Mouse (Mus musculus): ENCODE measurements around the gene Cct4. TPM values are rescaled to one million over a fixed set of nuclear protein-coding genes. Genes with fewer than 3 reads are reported as not detected.
A peak's percentile ranks its signal among the peaks of the same experiment; 100 is the strongest.

The Cct4 gene
- 84.3 and 86.6 TPM in 2 replicates for polyA plus RNA-seq (2015; fragmentation: Nextera tagmentation; extraction: Ambion mirVana)

DNA sequence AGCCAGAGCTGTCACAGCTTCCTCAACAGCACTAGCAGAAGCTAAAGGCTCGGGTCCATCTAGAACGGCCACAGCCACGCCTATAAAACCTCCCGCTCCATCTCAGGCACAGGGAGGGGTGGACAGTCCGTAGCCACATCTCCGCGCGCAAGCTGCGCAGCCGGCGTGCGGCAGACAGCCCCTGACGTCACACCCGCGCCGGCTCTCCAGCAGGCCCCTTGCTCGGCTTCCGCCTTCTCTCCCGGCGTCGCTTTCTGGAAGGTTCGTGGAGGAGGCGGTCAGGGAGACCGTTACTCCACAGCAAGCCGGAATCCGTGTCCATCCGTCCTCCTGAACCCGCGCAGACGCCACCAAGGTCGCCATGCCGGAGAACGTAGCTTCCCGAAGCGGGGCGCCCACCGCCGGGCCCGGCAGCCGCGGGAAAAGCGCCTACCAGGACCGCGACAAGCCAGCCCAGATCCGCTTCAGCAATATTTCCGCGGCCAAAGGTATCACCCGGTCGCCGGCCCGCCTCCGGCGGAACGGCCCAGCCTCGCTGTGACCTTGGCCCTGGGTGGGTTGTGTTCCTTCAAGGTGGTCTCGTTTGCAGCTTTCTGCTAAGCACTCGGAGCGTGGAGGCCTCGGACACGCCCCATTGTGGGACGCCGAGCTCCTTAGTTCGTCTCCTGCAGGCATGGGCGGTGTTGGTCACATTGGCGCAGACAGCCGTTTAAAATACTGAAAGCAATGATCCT, at the start of gene Cct4:
Cct4 (plus strand) TSS at position 127 of the 734 bp plus-strand sequence.
- ATAC-seq (peak; percentile 99), DNase-seq (peak; percentile 95)
- H3K36me3 ChIP-seq (replicated peaks; ENCODE audit: insufficient read depth, low read length) = peaks cover 18% of the 10 kb centered on the region
- H3K4me3 ChIP-seq (ENCODE audit: low read depth, low read length) = peak within 1 kb of the TSS; percentile 66
- no peaks in the 10 kb centered on the region for H3K9me3 ChIP-seq (ENCODE audit: low read length)
- H3K9ac ChIP-seq (replicated peaks) = peak within 1 kb of the TSS; percentile 72
- peak within 1 kb of the TSS; percentile 85 for H3K27ac ChIP-seq (ENCODE audit: low read depth)
- H3K27me3 ChIP-seq (ENCODE audit: insufficient read depth, low read length) = no peaks in the 10 kb centered on the region
- TF ChIP-seq EP300 (IDR thresholded peaks at IDR 0.05; ENCODE audit: low read depth) = no peak
- no peak for TF ChIP-seq CTCF (IDR thresholded peaks at IDR 0.05; ENCODE audit: low read depth)
- H3K4me2 ChIP-seq (ENCODE audit: low read depth, low read length) = peak within 1 kb of the TSS; percentile 85
- peaks cover 13% of the 10 kb centered on the region for H3K4me1 ChIP-seq (ENCODE audit: insufficient read depth)
- WGBS (ENCODE audit: insufficient replicate concordance) = under 1% methylated on average over 64 of the region's 66 CpGs

DNA sequence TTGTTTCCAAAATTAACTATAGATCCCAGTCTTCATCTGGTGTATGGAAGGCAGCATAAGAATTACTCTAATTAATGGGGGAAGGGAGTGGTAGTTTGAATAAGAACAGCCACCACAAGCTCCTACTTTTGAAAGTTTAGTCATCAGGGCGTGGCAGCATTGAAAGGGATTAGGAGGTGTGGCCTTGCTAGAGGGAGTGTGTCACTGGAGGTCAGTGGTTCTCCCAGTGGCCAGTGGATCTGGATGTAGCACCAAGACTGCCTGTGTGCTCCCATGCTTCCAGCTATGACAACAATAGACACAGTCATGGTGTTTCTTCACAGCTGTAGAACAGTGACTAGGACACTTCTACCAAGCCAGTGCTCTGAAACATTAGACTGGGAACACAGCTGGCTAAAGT, 41.2 kb upstream of the Cct4 start:
- TF ChIP-seq CTCF (IDR thresholded peaks at IDR 0.05; ENCODE audit: low read depth) (no peak), EP300 (IDR thresholded peaks at IDR 0.05; ENCODE audit: low read depth) (no peak)
- no peaks in the 10 kb centered on the region for H3K36me3 ChIP-seq (replicated peaks; ENCODE audit: insufficient read depth, low read length)
- no peak overlapping the region for H3K27ac ChIP-seq (ENCODE audit: low read depth)
- H3K4me2 ChIP-seq (ENCODE audit: low read depth, low read length) = no peak overlapping the region
- H3K4me1 ChIP-seq (ENCODE audit: insufficient read depth) = 0 out of 2 replicates have a peak, but pooled peaks cover 4% of the 10 kb centered on the region
- no peak for DNase-seq
- H3K9ac ChIP-seq (replicated peaks) = no peak overlapping the region
- 81% methylated on average over 1 of the region's 1 CpGs for WGBS (ENCODE audit: insufficient replicate concordance)
- no peaks in the 10 kb centered on the region for H3K27me3 ChIP-seq (ENCODE audit: insufficient read depth, low read length)
- no peak for ATAC-seq
- H3K4me3 ChIP-seq (ENCODE audit: low read depth, low read length) = no peak overlapping the region
- no peaks in the 10 kb centered on the region for H3K9me3 ChIP-seq (ENCODE audit: low read length)

DNA sequence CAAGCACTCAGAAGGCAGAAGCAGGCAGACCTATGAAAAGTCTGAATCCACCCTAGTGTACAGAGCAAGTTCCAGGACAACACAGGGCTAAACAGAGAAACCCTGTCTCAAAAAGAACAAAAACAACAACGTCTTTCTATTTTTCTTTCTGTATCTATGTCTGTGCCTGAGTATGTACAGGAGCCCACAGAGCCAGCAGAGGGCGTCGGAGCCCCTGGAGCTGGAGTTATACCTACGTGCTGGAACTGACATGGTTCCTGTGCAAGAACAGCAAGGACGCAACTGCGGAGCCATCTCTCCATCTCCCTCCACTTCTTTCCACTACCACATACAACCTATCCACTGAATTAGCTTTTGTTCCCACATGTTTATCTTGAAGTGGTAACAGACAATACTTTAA, 40.2 kb upstream of the Cct4 start:
- H3K4me2 ChIP-seq (ENCODE audit: low read depth, low read length) = no peak overlapping the region
- 0 out of 2 replicates have a peak, but pooled peaks cover 4% of the 10 kb centered on the region for H3K4me1 ChIP-seq (ENCODE audit: insufficient read depth)
- no peak for ATAC-seq
- no peaks in the 10 kb centered on the region for H3K9me3 ChIP-seq (ENCODE audit: low read length)
- DNase-seq = peak; percentile 23
- no peaks in the 10 kb centered on the region for H3K36me3 ChIP-seq (replicated peaks; ENCODE audit: insufficient read depth, low read length)
- no peak overlapping the region for H3K9ac ChIP-seq (replicated peaks)
- H3K4me3 ChIP-seq (ENCODE audit: low read depth, low read length) = no peak overlapping the region
- WGBS (ENCODE audit: insufficient replicate concordance) = 84% methylated on average over 6 of the region's 6 CpGs
- no peak overlapping the region for H3K27ac ChIP-seq (ENCODE audit: low read depth)
- no peaks in the 10 kb centered on the region for H3K27me3 ChIP-seq (ENCODE audit: insufficient read depth, low read length)
- TF ChIP-seq CTCF (IDR thresholded peaks at IDR 0.05; ENCODE audit: low read depth) (peak; percentile 39), EP300 (IDR thresholded peaks at IDR 0.05; ENCODE audit: low read depth) (no peak)

DNA sequence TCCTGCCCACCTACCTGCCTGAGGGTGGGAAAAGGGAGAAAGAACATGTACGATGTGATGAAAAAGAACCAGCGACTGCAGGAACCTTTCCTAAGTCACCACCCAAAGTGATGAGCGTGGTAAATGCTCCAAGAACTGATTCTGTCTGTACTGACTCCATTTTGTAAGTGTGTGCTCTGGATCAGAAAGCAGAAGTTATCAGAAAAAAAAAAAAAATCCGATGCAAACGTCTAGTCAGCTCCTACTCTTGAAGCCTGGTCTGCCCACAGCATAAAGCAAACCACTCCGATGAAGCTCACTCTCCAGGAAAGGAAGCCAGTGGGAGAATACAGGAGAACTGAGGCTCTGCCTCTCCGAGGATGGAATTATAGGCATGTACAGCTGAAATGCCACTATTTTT, 37.7 kb upstream of the Cct4 start:
- H3K27ac ChIP-seq (ENCODE audit: low read depth) = no peak overlapping the region
- no peak overlapping the region for H3K4me2 ChIP-seq (ENCODE audit: low read depth, low read length)
- WGBS (ENCODE audit: insufficient replicate concordance) = 64% methylated on average over 7 of the region's 7 CpGs
- no peak for TF ChIP-seq EP300 (IDR thresholded peaks at IDR 0.05; ENCODE audit: low read depth)
- TF ChIP-seq CTCF (IDR thresholded peaks at IDR 0.05; ENCODE audit: low read depth) = no peak
- no peak overlapping the region for H3K9ac ChIP-seq (replicated peaks)
- DNase-seq (no peak), ATAC-seq (no peak)
- H3K36me3 ChIP-seq (replicated peaks; ENCODE audit: insufficient read depth, low read length) = 0 out of 2 replicates have a peak, but pooled peaks cover 2% of the 10 kb centered on the region
- 0 out of 2 replicates have a peak, but pooled peaks cover 4% of the 10 kb centered on the region for H3K4me1 ChIP-seq (ENCODE audit: insufficient read depth)
- H3K4me3 ChIP-seq (ENCODE audit: low read depth, low read length) = no peak overlapping the region
- no peaks in the 10 kb centered on the region for H3K9me3 ChIP-seq (ENCODE audit: low read length)
- H3K27me3 ChIP-seq (ENCODE audit: insufficient read depth, low read length) = no peaks in the 10 kb centered on the region

DNA sequence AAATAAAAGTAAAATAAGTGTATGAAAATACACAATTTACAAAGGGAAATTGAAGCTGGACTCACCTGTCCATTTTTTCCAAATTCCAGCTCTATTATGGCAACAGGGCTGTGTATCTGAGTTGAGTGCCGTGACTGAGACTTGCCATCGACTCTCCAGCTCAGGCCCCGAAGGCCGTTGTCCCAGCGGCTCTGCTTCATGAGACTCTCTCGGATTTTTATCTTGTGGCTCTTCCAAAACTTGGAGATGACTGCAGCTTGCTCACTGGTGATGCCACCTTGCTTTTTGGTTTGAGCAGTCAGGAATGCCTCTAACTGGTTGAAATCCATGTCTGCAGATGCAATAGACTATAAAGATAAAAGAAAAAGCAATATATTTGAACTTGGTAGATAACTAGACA, 34.0 kb upstream of the Cct4 start:
- Histone ChIP-seq H3K9me3 (ENCODE audit: low read length) (no peaks in the 10 kb centered on the region), H3K4me2 (ENCODE audit: low read depth, low read length) (no peak overlapping the region), H3K36me3 (replicated peaks; ENCODE audit: insufficient read depth, low read length) (0 out of 2 replicates have a peak, but pooled peaks cover 2% of the 10 kb centered on the region), H3K4me3 (ENCODE audit: low read depth, low read length) (no peak overlapping the region), H3K4me1 (ENCODE audit: insufficient read depth) (no peaks in the 10 kb centered on the region), H3K27me3 (ENCODE audit: insufficient read depth, low read length) (no peaks in the 10 kb centered on the region), H3K27ac (ENCODE audit: low read depth) (no peak overlapping the region), H3K9ac (replicated peaks) (no peak overlapping the region)
- ATAC-seq (no peak), DNase-seq (no peak)
- TF ChIP-seq CTCF (IDR thresholded peaks at IDR 0.05; ENCODE audit: low read depth) = no peak
- no peak for TF ChIP-seq EP300 (IDR thresholded peaks at IDR 0.05; ENCODE audit: low read depth)
- WGBS (ENCODE audit: insufficient replicate concordance) = 91% methylated on average over 6 of the region's 6 CpGs

DNA sequence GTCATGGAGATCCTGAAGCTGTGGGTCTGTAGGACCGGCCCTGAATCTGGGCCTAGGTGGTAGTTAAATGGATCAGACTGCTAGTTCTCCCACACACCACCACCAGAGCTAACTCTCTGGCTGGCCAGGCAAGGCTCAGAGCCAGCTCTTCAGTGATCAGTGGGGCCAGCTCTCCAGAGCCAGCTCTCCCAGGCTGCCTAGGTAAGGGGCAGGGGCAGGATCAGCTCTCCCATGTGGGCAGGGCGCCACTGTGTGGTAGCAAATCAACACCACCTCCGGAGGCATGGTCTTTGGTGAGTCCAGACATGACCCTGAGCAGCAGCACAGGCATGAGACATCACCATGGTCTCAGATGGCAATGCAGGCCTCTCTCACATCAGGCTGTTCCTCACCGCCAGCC, 33.5 kb upstream of the Cct4 start:
- ATAC-seq (peak; percentile 80), DNase-seq (peak; percentile 75)
- Histone ChIP-seq H3K9me3 (ENCODE audit: low read length) (no peaks in the 10 kb centered on the region), H3K4me1 (ENCODE audit: insufficient read depth) (no peaks in the 10 kb centered on the region), H3K36me3 (replicated peaks; ENCODE audit: insufficient read depth, low read length) (0 out of 2 replicates have a peak, but pooled peaks cover 2% of the 10 kb centered on the region), H3K27ac (ENCODE audit: low read depth) (no peak overlapping the region), H3K27me3 (ENCODE audit: insufficient read depth, low read length) (no peaks in the 10 kb centered on the region), H3K4me2 (ENCODE audit: low read depth, low read length) (no peak overlapping the region), H3K4me3 (ENCODE audit: low read depth, low read length) (no peak overlapping the region), H3K9ac (replicated peaks) (no peak overlapping the region)
- WGBS (ENCODE audit: insufficient replicate concordance) = 69% methylated on average over 4 of the region's 4 CpGs
- TF ChIP-seq EP300 (IDR thresholded peaks at IDR 0.05; ENCODE audit: low read depth) (no peak), CTCF (IDR thresholded peaks at IDR 0.05; ENCODE audit: low read depth) (peak; percentile 89)

Data from liver, postnatal 0 days (tissue).